Mouse (Mus musculus) C2C12 (cell line): ENCODE data around the gene Cort.

Experiments used
- CEBPB ChIP-seq: IDR thresholded peaks from one replicate; pipeline ENCODE4 v1.6.1; 2011; ENCODE audit warnings: low read depth, mild to moderate bottlenecking, control low read depth, moderate library complexity
- CTCF ChIP-seq: IDR thresholded peaks from one replicate; pipeline ENCODE4 v1.5.1; 2011; ENCODE audit not compliant: control insufficient read depth, insufficient read depth, insufficient read length
- FOSL1 ChIP-seq: IDR thresholded peaks from one replicate; pipeline ENCODE4 v1.8.0; 2011; ENCODE audit warnings: mild to moderate bottlenecking, low read length; ENCODE audit not compliant: poor library complexity, insufficient read depth, severe bottlenecking
- MAX ChIP-seq: IDR thresholded peaks from one replicate; pipeline ENCODE4 v1.6.1; 2011; ENCODE audit warnings: mild to moderate bottlenecking, control low read depth
- MYOD1 ChIP-seq: IDR thresholded peaks from one replicate; pipeline ENCODE4 v1.6.1; 2011; ENCODE audit warnings: low read depth; ENCODE audit not compliant: control insufficient read depth, insufficient read length
- MYOG ChIP-seq: IDR thresholded peaks from one replicate; pipeline ENCODE4 v1.6.1; 2011; ENCODE audit not compliant: control insufficient read depth, insufficient read length; ENCODE audit errors: extremely low read depth
- USF1 ChIP-seq: IDR thresholded peaks from one replicate; pipeline ENCODE4 v1.6.1; 2011; ENCODE audit warnings: low read depth, mild to moderate bottlenecking, control low read depth, moderate library complexity

DNA sequence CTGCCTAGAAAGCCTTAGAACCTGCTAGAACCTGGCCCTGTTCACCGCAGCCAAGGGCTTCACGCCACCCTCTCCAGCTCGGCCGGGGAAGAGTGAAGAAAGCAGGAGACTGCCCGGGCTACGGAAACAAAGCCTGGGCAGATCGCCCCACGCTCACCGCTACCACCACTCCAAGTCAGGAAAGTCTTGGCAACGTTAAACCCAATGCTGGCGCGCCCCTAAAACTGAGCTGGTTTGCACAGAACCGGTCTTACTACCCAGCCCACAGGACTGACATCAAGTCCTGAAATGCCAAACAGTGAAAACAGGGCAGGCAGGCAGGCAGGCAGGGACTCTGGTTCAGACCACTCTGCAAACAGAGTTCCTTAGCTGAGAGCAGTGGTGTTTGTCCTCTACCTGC is 51.5 kb downstream of the Cort start:
- TF ChIP-seq CTCF (no peak), MYOG (no peak), USF1 (no peak), MAX (no peak), CEBPB (no peak), MYOD1 (no peak), FOSL1 (no peak)
